Mouse (Mus musculus) gonadal fat pad, adult 2 months (tissue): ENCODE results near the gene Trim33. TPM values are rescaled to one million over a fixed set of nuclear protein-coding genes. Genes with fewer than 3 reads are reported as not detected.

Source experiments
- DNase-seq: peaks from one replicate; pipeline ENCODE4 v3.0.0-alpha.2; 2012; ENCODE audit warnings: low read depth
- polyA plus RNA-seq: library from polyadenylated mRNA; depleted of rRNA; stranded (reverse); fragments of >200 nt; gene quantifications from 2 replicates; pipeline ENCODE4 v1.2.3, GENCODE M21; 2012

The Trim33 gene
- polyA plus RNA-seq, 1 experiment, result 14.0 TPM

- no peak for DNase-seq
These were observed 82.1 kb downstream of the Trim33 start for GRCm38 (mm10) chr3:103361150-103361549.

GRCm38 (mm10) chr3:103364182-103364945 lies 85.3 kb downstream of the Trim33 start:
- no peak for DNase-seq

- peak; percentile 71 for DNase-seq
These were observed 88.3 kb downstream of the Trim33 start for GRCm38 (mm10) chr3:103367176-103367970.

- DNase-seq, result no peak
These were observed 89.6 kb downstream of the Trim33 start for GRCm38 (mm10) chr3:103368731-103369130.

- DNase-seq, result no peak
These were observed 94.9 kb downstream of the Trim33 start for GRCm38 (mm10) chr3:103374028-103374427.

- no peak for DNase-seq
These were observed 96.2 kb downstream of the Trim33 start for GRCm38 (mm10) chr3:103375181-103375855.

- no peak for DNase-seq
These were observed 98.9 kb downstream of the Trim33 start for GRCm38 (mm10) chr3:103378018-103378417.

- DNase-seq, result no peak
These were observed 100.3 kb downstream of the Trim33 start for GRCm38 (mm10) chr3:103379371-103379770.

- DNase-seq, result no peak
These were observed 101.7 kb downstream of the Trim33 start for GRCm38 (mm10) chr3:103380814-103381213.

- no peak for DNase-seq
These were observed 102.3 kb downstream of the Trim33 start for GRCm38 (mm10) chr3:103381441-103381840.

GRCm38 (mm10) chr3:103382872-103383567 lies 103.9 kb downstream of the Trim33 start:
- DNase-seq, result no peak

GRCm38 (mm10) chr3:103384486-103384885 lies 105.4 kb downstream of the Trim33 start:
- no peak for DNase-seq

GRCm38 (mm10) chr3:103384949-103385348 lies 105.9 kb downstream of the Trim33 start:
- DNase-seq, result no peak

- DNase-seq, result no peak
These were observed 106.5 kb downstream of the Trim33 start for GRCm38 (mm10) chr3:103385383-103386291.

- DNase-seq, result no peak
These were observed 107.4 kb downstream of the Trim33 start for GRCm38 (mm10) chr3:103386292-103387031.

GRCm38 (mm10) chr3:103392613-103393258 lies 113.6 kb downstream of the Trim33 start:
- DNase-seq, result no peak

- DNase-seq, result no peak
These were observed 114.4 kb downstream of the Trim33 start for GRCm38 (mm10) chr3:103393283-103394060.

GRCm38 (mm10) chr3:103394121-103394520 lies 115.0 kb downstream of the Trim33 start:
- no peak for DNase-seq

- DNase-seq, result no peak
These were observed 118.4 kb downstream of the Trim33 start for GRCm38 (mm10) chr3:103397523-103397922.
